ENCODE assay signal across 11 mouse cellular contexts in the genomic region with DNA sequence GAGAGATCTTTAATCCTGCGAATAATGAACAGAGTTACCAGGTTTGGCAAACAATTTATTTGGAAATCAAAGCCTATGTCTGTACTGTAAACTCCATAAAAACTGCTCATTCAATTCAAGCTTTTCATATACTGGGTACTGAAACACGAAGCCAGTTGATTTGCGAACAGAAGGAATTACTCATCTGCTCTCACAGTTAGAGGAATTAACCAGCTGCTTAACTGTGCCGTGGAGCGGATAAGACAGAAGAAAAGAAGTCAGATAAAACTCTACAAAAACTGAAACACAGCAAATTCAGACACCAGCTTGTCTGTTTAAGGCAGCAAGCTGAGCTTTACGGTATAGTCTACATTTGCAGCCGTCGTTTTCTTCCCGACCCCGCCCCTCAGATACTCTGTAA.
"Had no signal": no experiment of that assay in that cellular context is flagged by ENCODE, and none has a peak within 500 bp of the region (broad histone marks: within the 10 kb centered on the region; RNA-seq: fewer than 3 reads in every experiment).

No protein-coding gene starts in this region.

- H3K9ac ChIP-seq: kidney, embryonic 15.5 days; limb, embryonic 13.5 days; liver, embryonic 14.5 days; midbrain, embryonic 12.5 days had no signal

- H3K4me1 ChIP-seq: kidney, embryonic 15.5 days; midbrain, embryonic 12.5 days had no signal

- H3K27me3 ChIP-seq: kidney, embryonic 15.5 days; limb, embryonic 13.5 days; midbrain, embryonic 12.5 days had no signal

- H3K27ac ChIP-seq: kidney, embryonic 15.5 days; limb, embryonic 13.5 days; liver, embryonic 14.5 days; midbrain, embryonic 12.5 days; stomach, postnatal 0 days had no signal

- H3K9me3 ChIP-seq: kidney, embryonic 15.5 days; midbrain, embryonic 12.5 days had no signal

- ATAC-seq: midbrain, embryonic 16.5 days had no signal

- H3K4me2 ChIP-seq: kidney, embryonic 15.5 days; limb, embryonic 13.5 days; midbrain, embryonic 12.5 days had no signal

- H3K4me3 ChIP-seq: kidney, embryonic 15.5 days; limb, embryonic 13.5 days; midbrain, embryonic 12.5 days had no signal

- DNase-seq: kidney, adult 2 months; kidney, postnatal 25 days; left cerebral cortex, postnatal 4 days; lung, adult 18-20 months; thymus, postnatal 4 days had no signal
